Mouse (Mus musculus) left cerebral cortex, postnatal 36 days (tissue): ENCODE measurements at regions not wholly inside any gene's neighbourhood (a gene's known extent, or its start where the extent isn't known, plus 50 kb on each side); places are given as distances from the start of the nearest gene placed in this dataset.

Experiments used
- DNase-seq, 2 experiments: peaks; one replicate each; pipeline ENCODE4 v3.0.0; 2021 to 2022; ENCODE audit warnings: low spot score in 2 of 2, mixed read lengths in 1 of 2
- intact Hi-C: fragments of 180-260 bp; cut with DNase I; formaldehyde crosslinking; loops from one replicate; pipeline ENCODE4 v1.15.1; 2025

DNA sequence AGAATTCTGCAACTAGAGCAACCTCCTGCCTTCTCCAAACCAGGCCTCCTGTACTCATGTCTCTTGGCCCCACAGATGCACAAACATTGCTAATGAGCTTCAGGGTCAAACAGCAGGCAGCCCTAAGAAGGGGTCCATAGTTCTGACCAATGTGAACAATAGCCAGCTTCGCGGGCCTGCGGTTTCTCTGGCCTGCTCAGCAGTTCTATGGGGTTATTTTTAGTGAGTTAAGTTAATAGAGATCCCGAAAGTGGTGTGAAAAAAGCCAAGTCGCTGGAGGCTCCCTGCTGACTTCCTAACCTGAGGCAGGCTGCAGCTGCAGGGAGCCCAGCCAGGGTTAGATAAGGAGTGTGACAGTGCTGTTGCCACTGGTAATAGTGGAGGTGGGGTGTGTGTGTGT is 106.6 kb downstream of the Pdcd6ip start:
- intact Hi-C loops: no loop called here
- no peak for DNase-seq

DNA sequence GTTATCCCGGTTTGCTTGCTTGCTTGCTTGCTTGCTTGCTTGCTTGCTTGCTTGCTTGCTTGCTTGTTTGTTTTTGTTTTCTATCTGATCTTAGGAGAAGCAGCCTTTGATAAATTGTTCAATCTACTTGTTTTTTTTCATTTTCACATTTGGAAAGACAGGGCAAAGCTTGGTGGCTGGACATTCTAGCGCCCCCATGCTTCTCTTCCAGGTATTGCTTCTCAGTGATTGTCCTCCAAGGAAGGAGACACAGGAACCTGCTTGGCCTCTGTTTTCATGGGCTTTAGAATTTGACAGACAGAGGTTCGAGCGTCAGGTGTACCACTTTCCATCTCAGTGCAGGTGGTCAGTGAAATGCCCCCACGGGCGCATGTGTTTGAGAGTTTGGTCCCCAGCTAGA is 120.8 kb downstream of the Pdcd6ip start:
- peak; percentile 30 to 41 for DNase-seq
- intact Hi-C loops: no loop called here

DNA sequence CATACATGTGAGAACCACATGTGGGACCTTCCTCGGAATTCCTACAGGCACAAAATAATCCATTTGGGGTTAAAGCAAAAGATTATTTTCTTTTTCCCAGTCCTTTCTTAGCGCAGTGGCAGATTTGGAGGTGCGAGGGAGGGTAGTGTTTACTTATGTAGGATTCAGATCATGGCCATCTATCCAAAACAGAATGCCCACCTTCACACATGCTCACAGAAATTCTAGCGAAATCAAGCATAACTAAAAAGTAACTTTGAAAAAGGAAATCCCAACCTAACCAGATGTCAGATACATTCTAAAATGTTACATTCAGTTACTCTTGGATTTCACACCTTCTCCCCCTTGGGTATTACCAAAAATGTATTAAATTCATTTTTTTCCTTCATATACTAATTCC is 121.6 kb downstream of the Pdcd6ip start:
- no peak for DNase-seq

DNA sequence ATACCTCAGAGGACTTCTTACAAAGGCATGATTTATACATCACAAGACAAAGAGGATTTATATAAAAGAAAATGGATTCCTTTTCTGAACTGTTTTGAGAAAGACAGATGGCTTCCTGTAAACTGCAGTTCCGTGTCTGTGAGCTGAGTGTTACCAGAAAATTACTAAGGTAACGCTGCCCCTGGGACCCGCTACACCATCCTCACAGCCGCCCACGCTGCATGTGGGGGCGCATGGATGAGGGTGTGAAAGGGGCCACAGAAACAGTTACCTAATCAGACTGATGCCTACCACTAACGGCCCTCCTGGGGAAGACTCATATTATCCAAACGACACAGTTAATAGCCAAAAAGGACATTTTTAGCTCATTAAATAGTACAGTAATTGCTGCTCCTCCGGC is 129.8 kb downstream of the Pdcd6ip start:
- intact Hi-C loops: no loop called here
- DNase-seq: peak in 1 of 2 experiments; percentile 18

More for the DNA sequence above, 121.6 kb downstream of the Pdcd6ip start:
- intact Hi-C loops: no loop called here

DNA sequence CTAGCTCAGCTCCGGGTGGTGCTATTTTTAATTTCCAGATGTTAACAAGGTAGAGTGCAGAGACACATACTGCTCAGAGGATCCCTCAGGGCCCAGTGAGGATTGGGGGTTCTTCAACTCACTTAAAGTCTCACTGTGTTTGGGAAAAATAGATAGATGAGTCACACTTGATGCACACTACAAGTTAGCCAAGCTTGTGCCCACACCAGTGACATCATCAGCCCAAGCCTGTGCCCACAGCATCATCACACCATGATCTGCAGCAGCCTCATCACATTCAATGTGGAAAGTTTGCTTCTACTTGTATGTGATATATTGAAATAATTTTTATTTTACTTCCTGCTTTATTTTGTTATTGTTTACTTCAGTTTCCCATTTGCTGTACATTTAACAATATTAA is 139.2 kb downstream of the Pdcd6ip start:
- intact Hi-C loops: no loop called here
- DNase-seq: peak in 1 of 2 experiments; percentile 18

DNA sequence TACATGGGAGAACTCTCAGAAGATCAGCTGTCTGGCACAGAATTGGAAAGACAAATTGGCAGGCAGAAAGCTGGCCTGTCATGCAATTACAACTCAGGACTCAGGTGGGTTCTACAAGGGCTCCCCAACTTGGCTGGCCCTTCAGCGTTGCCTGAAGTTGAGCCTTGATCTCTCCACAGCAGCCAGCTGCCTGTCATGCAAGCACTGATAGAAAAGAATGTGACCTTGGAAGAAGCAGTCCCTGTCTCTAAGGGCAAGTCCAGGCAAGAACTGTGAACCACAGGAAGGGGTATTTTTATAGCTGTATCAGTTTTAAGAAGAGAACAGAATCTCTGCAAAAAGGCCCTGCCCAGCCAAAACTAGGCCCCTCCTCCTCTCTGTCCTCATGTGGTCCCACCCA is 140.4 kb downstream of the Pdcd6ip start:
- DNase-seq: no peak
- intact Hi-C loops: no loop called here

DNA sequence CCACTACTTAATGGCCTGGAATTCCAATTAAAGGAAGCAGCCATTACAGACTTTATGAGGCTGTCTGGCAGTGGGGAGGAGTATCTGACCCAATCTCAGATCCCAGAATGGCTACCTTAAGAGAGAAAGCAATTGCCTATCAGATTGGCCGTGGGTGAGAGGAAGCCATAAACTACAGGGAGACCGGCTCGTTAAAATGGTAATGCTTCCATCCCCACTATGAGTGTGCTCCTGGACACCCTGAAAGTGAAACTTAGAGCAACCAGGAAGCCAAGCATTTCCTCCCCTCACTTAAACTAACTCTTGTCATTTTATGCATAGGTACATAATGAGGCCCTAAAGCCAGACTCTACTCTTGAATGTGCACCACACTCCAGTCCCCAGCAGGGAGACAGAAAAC is 141.4 kb downstream of the Pdcd6ip start:
- intact Hi-C loops: no loop called here

DNA sequence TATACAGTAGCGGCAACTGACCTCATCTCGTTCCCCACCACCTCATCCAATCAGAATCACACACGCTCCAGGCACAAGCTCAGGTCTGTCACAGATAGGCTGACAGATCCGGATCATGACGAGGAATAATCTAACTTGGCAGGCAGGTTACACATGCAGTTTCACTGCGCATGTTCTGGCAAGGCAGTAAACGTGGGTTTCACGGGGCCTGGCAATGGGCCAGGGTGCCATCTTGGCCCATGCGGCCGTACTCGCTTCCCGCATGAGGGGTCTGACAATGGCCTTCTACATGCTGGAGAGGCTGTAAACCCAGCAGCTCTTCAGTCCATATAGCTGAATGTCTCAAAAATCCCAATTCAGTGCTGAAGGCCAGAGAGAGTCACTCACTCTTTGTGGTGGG is 154.1 kb downstream of the Pdcd6ip start:
- no peak for DNase-seq
- intact Hi-C loops: no loop called here

More for the DNA sequence above, 141.4 kb downstream of the Pdcd6ip start:
- DNase-seq: no peak

DNA sequence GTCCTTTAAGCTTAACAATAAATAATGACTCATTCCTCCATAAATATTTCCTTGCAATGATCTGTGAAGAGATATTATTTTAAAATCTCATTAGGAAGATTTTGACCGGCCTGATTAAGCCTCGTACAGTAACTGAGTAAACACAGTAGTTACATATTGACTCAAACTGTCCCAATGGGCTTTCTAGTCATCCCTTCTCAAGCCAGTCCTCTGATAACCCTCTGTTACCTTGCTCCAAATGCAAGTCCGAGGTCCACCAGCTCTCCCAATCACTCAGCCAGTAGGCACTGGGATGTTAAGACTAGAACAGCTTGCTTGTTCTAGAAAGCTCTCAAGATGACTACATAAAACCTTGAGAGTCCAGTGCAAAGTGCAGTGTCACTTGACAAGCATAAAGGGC is 160.6 kb downstream of the Pdcd6ip start:
- no peak for DNase-seq
- intact Hi-C loops: no loop called here

DNA sequence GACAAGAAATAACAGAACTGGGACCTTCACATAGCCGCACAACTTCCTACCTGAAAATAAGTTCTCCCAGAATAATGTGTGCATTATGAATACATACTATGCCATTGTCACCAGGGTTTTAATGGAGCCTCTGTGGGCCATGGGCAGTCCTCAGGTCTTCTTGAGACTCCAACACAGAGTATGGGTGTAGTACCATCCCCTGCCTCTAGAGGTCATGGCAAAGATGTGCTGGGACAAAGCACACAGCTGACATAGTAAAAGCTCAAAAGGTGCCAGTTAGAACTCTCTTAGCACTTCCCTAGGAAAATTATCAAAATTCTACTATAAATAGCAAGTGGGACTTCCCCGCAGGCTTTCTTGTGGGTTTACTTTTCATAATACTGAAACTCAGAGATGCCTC is 179.5 kb downstream of the Pdcd6ip start:
- intact Hi-C loops: no loop called here
- no peak for DNase-seq

DNA sequence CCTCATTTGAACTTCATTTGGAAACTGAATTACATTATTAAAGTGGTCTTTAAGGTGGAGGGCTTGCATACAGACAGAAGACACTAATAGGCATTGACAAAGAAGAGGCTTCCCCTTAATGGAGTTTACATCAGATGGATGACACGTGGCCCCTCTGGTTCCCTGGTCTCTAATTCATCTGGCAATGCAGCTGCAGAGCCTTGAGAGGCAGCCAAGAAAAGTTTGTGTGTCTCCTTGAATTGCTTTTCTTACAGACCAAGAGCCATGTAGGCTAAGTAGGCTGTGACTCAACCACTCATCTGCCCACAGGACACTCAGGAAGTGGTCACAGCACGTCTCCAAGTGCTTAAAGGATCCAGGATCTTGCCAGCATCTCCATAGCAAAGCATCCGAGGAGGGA is 183.8 kb downstream of the Pdcd6ip start:
- no peak for DNase-seq
- intact Hi-C loops: no loop called here

DNA sequence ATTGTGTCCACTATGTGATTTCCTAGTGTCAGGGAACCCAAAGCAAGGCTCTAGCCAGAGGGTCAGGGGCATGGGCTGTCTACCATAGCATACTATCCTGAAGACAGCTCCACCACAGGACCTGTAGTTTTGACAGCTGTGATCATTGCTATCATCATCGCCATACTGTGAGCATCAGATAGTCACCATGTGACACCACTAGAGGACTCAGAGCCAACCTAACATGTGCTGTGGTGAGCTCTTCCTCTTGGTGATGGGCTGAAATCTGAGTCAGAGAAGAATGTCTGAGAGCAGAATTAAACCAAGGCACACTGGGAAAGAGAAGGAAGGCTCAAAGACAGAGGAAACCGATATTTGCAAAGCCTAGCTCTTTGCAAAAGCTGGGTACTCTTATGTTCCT is 184.9 kb downstream of the Pdcd6ip start:
- DNase-seq: no peak
- intact Hi-C loops: no loop called here

DNA sequence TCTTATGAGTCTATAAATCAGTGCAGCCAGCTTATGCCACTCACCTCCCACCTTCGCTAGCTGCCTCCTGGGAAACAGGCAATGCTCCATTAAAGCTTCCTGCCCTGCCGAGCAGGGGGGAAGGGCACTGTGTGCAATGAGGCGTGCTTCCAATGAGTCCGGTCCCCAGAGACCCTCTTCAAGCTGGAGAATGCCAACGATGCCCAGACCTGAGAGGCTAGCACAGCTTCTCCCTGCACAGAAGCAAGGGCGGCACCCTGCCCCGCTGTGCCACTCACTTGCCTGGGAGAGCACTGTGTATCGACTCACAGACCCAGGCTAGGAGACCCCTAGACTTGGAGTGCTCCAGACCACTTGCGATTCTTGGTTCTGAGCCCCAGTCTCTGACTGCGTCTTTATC is 188.3 kb downstream of the Pdcd6ip start:
- intact Hi-C loops: no loop called here
- DNase-seq: no peak

DNA sequence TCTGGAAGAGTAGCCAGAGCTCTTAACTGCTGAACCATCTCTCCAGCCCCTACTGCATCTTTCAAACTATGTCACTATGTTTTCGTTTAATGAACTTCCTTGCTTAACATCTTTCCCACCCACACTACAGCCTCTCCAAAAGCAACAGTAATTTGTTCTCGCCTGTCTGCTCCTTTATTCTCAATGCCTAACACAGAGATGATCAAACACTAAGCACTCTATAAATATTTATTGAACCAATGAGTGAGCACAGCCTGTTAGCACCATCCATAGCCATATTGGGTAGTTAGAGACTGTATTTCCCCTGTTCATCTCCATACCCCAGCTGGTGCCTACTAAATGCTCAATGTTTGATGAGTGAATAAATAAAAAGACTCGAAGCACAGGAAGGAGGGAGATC is 189.6 kb downstream of the Pdcd6ip start:
- peak in 1 of 2 experiments; percentile 3 for DNase-seq
- intact Hi-C loops: no loop called here

DNA sequence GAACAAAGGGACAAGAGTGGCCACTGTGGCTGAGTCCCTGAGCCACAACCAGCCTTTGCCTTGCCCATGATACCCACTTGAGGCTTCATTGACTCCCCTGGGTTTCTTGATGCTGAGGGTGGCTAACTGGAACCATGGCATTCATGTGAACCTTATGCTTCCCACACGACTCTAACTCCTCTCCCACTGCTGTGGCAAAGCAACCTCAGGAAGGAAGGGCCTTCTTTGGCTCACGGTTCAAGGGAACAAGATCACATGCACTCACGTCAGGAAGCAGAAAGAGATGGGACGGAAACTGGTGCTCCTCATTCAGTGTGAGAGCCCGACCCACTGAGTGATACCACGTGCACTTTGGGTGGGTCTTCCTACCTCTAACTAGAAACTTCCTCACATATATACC is 190.3 kb downstream of the Pdcd6ip start:
- peak in 1 of 2 experiments; percentile 2 for DNase-seq
- intact Hi-C loops: no loop called here

DNA sequence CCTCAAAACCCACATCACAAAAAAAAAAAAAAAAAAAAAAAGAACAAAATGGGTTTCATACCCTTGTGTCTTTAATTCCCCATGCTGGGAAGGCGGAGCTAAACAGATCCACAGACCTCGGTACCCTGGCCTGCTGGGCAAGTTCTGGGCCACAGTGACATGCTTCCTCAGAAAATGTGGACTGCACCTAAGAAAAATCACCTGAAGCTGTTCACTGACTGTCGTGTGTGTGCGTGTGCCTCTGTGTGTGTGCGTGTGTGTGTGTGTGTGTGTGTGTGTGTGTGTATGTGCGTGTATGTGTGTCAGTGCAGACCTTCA is 192.4 kb downstream of the Pdcd6ip start:
- DNase-seq: no peak
- intact Hi-C loops: no loop called here

DNA sequence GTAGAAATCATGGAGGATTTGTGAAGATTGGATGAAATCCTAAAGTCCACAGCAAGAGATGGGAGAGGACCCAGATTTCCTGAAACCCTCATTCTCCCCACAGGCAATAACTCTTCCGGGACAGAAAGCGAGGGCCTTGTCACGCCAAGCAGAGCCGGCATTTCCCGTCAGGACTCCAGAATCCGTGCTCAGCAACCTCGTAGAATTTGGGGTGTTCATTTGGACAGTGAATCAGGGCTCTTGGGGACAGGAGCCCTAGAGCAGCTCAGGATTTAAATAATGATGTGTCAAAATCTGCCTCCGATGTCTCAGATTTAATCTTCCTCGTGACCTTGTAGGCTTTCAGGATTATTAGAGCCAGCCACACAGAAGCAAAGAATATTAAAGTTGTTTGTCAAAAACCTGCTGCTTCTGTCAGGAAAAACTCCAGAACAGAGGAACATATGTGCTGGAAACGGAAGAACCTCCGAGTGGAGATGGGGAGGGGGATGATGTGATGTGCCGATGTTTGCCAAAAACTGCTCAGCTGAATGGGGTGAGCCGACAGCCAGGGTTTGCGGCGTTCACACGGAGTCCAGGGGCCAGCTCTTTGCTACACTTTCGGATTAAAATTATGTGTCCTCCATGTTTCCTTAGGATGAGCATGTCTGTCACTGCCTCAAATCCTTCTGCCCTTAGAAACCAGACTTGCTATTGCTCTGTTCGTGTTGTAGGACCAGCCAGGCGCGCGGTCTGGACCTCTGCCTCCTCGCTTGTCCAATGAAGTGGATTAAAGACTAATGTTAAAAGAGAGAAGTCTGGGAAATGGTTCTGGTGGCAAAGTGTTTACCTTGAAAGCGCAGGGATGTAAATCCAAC is 193.0 kb downstream of the Pdcd6ip start:
- intact Hi-C loops: no loop called here
- DNase-seq: peak; percentile 18 to 27

DNA sequence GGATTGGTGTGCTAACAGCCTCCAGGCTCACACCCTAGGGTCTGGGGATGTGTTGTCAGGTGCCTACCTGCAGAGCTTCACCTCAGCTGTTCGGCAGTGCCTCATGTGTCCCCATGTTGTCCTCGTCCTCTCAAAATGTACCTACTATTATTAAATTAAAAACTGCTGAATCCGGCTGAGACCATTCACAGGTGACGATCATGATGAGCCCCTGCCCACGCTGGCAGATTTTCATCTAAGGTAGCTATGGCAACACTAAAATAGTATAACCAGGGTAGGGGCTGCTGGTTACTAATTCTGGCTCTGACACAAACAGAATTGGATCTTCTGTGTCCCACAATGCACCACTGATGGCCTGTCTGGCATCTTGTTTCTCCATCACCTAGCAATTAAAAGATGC is 196.8 kb downstream of the Pdcd6ip start:
- DNase-seq: peak; percentile 2 to 14
- intact Hi-C loops: no loop called here

DNA sequence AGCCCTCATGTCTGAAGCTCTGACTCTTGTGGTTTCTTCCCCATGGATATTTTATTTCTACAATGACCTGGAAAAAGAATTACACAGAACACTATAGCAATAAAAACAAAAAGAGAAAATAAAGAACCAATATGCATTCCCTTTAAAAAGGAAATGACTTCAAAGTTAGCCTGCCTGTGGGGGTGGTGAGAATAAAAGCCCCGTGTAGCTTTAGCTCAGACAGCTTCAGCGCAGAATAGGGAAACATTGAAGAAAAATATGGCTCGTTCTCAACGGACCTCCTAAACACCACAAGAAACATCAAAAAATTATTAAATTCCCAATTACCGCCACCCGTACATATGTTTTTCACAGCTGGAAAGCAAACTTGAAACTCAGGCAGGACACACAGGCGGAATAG is 198.7 kb downstream of the Pdcd6ip start:
- intact Hi-C loops: loop anchor here (5.0 kb wide), 2 partner anchors 37 to 118 kb away; no protein-coding TSS in a partner anchor
- peak in 1 of 2 experiments; percentile 9 for DNase-seq

DNA sequence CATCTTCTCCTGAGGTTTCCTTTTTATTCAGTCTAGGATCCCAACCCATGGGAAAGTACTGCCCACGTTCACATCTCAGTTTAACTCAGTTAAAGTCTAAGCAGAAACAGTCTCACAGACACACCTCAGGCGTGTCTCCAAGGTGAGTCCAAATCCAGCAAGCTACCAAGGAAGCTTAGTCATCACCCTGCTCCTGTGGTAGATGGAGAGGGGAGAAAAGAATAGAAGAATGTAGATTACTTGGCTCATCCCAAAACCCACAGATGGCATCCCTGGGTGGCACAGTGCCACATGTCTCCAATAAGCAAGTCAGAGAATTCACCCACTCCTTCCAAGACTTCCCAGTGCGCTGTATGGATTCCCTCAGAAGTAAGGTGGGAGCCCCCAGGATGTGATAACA is 199.2 kb downstream of the Pdcd6ip start:
- intact Hi-C loops: loop anchor here (5.0 kb wide), 2 partner anchors 37 to 118 kb away; no protein-coding TSS in a partner anchor
- DNase-seq: peak; percentile 87 to 90

DNA sequence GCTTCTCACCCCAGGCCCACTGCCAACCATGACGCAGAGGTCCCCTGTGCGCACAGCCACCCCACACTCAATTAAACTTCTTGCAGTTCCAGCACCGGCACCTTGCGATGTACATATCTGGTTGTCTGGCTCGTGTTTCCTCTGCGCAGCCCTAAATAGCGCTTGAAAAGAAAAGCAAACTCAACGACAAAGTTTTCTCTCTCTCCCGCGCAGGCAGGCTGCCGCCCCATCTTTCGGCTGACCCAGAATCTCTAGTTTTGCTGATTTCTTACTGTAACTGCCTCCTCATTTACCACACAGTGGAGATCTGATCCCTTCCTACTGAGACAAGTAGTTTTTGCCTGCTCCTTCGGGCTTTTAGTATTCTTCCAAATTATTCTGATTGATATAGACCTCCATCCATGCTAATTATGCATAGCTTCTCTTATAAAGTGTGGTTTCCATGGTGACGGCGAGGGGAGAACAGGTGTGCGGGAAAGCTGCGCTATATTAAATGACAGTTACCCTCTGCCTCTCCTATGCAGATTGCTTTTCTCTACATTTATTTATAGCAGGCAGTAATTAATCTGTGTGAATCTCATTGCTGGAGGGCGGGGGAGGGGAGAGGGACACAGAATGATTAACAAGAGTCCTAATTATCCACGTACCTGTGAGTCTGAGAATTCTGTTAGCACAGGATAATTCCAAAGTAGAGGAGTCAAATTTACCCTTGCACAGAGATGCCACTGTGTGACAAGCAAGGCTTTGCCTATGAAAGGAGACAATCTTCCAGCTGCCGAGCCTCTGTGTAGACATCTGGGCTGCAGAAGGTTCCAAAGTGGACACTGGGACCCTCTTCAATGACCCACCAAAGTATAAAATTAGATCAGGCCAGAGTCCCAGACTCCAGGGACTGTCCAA is 200.2 kb downstream of the Pdcd6ip start:
- DNase-seq: peak; percentile 61 to 66
- intact Hi-C loops: loop anchor here (5.0 kb wide), 2 partner anchors 36 to 119 kb away; no protein-coding TSS in a partner anchor
